Mouse (Mus musculus) stomach, embryonic 14.5 days (tissue): ENCODE results near the gene Tmem117. TPM values are rescaled to one million over a fixed set of nuclear protein-coding genes. Genes with fewer than 3 reads are reported as not detected.

Source experiments
- ATAC-seq: fragments of 200-750 bp; cut with Nextera tagmentation; 2 replicates; pipeline ENCODE4 v1.8.0; 2017; ENCODE audit warnings: low read depth, moderate TSS enrichment; ENCODE audit not compliant: insufficient number of reproducible peaks, insufficient read depth, low FRiP score
- H3K27ac ChIP-seq: fragments of 300-500 bp; sonication (generic); 2 replicates; pipeline ENCODE4 v1.5.1; 2014; ENCODE audit warnings: mild to moderate bottlenecking, low read length, moderate library complexity, mixed read lengths
- H3K27me3 ChIP-seq: fragments of 300-500 bp; sonication (generic); 2 replicates; pipeline ENCODE4 v1.6.1; 2014; ENCODE audit warnings: low read length, control low read depth, mixed read lengths; ENCODE audit not compliant: control insufficient read depth, insufficient read depth
- H3K36me3 ChIP-seq: fragments of 300-500 bp; sonication (generic); 2 replicates; pipeline ENCODE4 v1.6.1; 2014; ENCODE audit warnings: mild to moderate bottlenecking, control low read depth, low read length, moderate library complexity, mixed read lengths; ENCODE audit not compliant: control insufficient read depth, insufficient read depth
- H3K4me1 ChIP-seq: fragments of 300-500 bp; sonication (generic); 2 replicates; pipeline ENCODE4 v1.6.1; 2014; ENCODE audit warnings: low read length, control low read depth, mixed read lengths; ENCODE audit not compliant: control insufficient read depth, insufficient read depth
- H3K4me2 ChIP-seq: fragments of 300-500 bp; sonication (generic); replicated peaks from 2 replicates; pipeline ENCODE4 v1.6.1; 2014; ENCODE audit warnings: low read depth, low read length, control low read depth
- H3K4me3 ChIP-seq: fragments of 300-500 bp; sonication (generic); 2 replicates; pipeline ENCODE4 v1.5.1; 2014; ENCODE audit warnings: low read depth, low read length, control low read depth
- H3K9ac ChIP-seq: fragments of 300-500 bp; sonication (generic); replicated peaks from 2 replicates; pipeline ENCODE4 v1.6.1; 2014; ENCODE audit warnings: low read depth, mild to moderate bottlenecking, control low read depth, low read length, moderate library complexity, mixed read lengths
- H3K9me3 ChIP-seq: fragments of 300-500 bp; sonication (generic); 2 replicates; pipeline ENCODE4 v1.6.1; 2016; ENCODE audit warnings: low read depth, low read length, control low read depth; ENCODE audit not compliant: control insufficient read depth
- WGBS: fragments of 180-500 bp; shearing (Covaris S2); extraction: QIAGEN DNeasy Blood & Tissue Kit; methylation state at CpG from one replicate; pipeline ENCODE4 v1.1.7; 2014; 5-methylcytosine and 5-hydroxymethylcytosine counted together
- polyA plus RNA-seq: library from polyadenylated mRNA; unstranded; fragments of >200 nt; fragmentation: Nextera tagmentation; extraction: Ambion mirVana; gene quantifications from 2 replicates; pipeline ENCODE4 v1.2.1, GENCODE M21; 2014

Tmem117 gene
- polyA plus RNA-seq, 1 experiment from 2014 or later: 3.8 TPM

DNA sequence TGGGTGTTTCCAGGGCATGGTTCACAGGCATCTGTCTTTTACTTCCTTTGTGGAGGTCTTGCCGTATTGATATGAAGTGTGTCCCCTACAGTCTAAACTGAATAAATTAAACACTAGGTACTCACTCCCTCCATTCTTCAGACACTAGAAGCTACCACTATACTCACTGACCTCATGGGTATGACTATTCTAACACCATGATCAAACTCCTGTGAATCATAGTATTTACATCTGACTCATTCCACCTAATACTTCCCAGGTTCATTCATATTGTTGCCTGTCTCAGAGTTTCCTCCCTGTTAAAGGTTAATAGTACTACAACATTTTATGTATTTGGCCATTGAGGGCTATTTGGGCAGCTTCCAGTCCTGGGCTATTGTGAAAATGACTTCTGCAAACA is 274.2 kb downstream of the Tmem117 start:
- Histone ChIP-seq H3K4me2 (no peak overlapping the region), H3K27ac (no peak overlapping the region), H3K9me3 (no peaks in the 10 kb centered on the region), H3K36me3 (no peaks in the 10 kb centered on the region), H3K4me3 (no peak overlapping the region), H3K27me3 (no peaks in the 10 kb centered on the region), H3K4me1 (no peaks in the 10 kb centered on the region), H3K9ac (no peak overlapping the region)
- ATAC-seq: no peak
- WGBS: 92% methylated on average over 1 of the region's 1 CpGs

DNA sequence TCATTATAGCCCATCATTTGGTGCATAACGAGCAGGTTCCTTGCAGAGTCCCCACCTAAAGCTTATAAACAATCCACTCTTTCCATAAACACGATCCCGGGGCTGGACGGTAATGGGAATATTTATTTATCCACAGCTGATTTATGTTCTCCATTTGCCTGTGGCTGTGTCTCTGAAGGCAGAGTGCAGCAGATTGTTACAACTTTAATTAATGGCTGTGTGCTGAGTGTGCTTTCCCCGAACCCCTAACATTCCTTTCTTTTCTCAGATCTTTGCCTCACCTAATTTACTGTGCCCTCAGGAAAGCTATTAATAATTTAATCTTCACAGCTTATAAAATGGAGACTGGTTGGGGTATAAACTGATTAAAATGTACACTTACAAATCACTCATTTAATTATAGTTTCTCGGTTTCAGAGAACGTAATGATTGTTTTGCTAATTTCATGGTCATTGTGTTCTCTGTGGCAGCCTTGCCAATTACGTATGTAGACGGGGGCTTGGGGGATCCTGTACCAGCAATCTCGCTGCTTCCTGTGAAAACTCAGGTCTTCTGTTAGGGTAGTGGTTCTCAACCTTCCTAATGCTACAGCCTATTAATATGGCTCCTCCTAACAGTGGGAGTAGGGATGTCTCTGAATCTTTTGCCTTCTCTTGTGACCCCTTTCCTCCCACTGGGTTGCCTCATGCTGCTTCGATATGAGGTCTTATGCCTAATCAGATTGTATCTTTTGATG is 275.8 kb downstream of the Tmem117 start:
- Histone ChIP-seq H3K27me3 (no peaks in the 10 kb centered on the region), H3K36me3 (no peaks in the 10 kb centered on the region), H3K9me3 (no peaks in the 10 kb centered on the region), H3K4me2 (no peak overlapping the region), H3K4me1 (no peaks in the 10 kb centered on the region), H3K4me3 (no peak overlapping the region), H3K27ac (no peak overlapping the region), H3K9ac (no peak overlapping the region)
- no peak for ATAC-seq
- WGBS: 33% methylated on average over 11 of the region's 11 CpGs

DNA sequence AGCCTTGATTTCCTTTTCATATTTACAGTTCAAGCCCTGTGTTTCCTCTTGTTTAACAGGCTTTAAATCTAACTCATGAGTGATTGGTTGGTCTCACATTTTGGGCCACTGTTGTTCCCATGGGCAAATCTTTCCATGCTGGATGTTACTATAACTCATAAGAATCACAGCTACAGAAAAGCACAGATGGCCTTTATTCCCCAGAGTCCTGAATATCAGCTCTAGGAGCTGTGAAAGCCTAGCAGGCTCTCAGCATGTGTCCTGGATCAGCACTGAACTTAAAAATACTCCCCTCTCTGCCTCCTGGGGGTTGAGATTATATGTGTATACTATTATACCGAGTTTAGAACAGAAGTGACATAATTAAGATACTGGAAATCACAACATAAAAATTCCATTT is 292.6 kb downstream of the Tmem117 start:
- no peak overlapping the region for H3K27ac ChIP-seq
- no peak overlapping the region for H3K4me3 ChIP-seq
- H3K9ac ChIP-seq: no peak overlapping the region
- no peak for ATAC-seq
- H3K27me3 ChIP-seq: no peaks in the 10 kb centered on the region
- no peak overlapping the region for H3K4me2 ChIP-seq
- WGBS: 30% methylated on average over 1 of the region's 1 CpGs
- no peaks in the 10 kb centered on the region for H3K4me1 ChIP-seq
- no peaks in the 10 kb centered on the region for H3K36me3 ChIP-seq
- no peaks in the 10 kb centered on the region for H3K9me3 ChIP-seq

DNA sequence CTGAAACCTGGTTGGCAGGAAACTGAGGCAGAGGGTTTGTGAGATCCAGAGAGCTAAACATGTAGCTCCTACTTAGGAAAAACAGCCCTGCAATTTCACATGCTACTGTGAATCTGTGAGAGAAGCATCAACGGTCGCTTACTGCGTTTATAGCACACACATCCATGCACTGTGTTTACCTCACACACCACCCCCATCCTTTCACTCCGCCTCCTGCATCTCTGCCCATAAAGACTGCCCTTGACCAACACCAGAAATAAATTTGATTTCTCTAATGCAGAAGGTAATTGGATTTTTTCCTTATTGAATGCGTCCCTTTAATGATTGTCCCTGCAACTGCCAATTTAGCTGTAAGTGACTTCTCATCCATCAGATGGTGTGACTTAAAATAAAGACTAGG is 299.0 kb downstream of the Tmem117 start:
- H3K27ac ChIP-seq: no peak overlapping the region
- H3K9ac ChIP-seq: no peak overlapping the region
- no peak overlapping the region for H3K4me3 ChIP-seq
- WGBS: 69% methylated on average over 5 of the region's 5 CpGs
- H3K9me3 ChIP-seq: no peaks in the 10 kb centered on the region
- H3K4me2 ChIP-seq: no peak overlapping the region
- H3K27me3 ChIP-seq: no peaks in the 10 kb centered on the region
- no peaks in the 10 kb centered on the region for H3K4me1 ChIP-seq
- no peaks in the 10 kb centered on the region for H3K36me3 ChIP-seq
- ATAC-seq: no peak

DNA sequence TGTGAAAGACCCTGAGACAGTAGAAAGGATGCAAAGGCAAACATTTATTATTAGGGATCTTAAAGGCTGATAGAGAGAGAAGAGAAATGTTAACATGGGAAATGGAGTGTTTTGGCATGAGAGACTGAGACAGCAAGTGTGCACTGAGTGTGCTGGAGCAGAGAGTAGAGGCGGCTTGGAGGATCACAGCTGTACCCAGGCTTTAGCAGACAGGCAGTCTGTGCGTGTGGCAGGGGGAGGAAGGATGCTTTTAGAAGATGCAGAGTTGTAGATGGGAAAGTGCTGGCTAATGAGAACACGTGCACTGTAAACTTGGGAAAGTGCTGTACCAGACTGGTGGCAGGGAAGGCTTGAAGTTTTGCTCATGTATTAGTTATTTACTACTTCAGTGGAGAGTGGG is 301.7 kb downstream of the Tmem117 start:
- H3K9ac ChIP-seq: no peak overlapping the region
- no peak overlapping the region for H3K4me2 ChIP-seq
- H3K27me3 ChIP-seq: no peaks in the 10 kb centered on the region
- no peaks in the 10 kb centered on the region for H3K9me3 ChIP-seq
- no peaks in the 10 kb centered on the region for H3K4me1 ChIP-seq
- ATAC-seq: no peak
- H3K4me3 ChIP-seq: no peak overlapping the region
- H3K27ac ChIP-seq: no peak overlapping the region
- WGBS: 46% methylated on average over 3 of the region's 3 CpGs
- H3K36me3 ChIP-seq: no peaks in the 10 kb centered on the region

DNA sequence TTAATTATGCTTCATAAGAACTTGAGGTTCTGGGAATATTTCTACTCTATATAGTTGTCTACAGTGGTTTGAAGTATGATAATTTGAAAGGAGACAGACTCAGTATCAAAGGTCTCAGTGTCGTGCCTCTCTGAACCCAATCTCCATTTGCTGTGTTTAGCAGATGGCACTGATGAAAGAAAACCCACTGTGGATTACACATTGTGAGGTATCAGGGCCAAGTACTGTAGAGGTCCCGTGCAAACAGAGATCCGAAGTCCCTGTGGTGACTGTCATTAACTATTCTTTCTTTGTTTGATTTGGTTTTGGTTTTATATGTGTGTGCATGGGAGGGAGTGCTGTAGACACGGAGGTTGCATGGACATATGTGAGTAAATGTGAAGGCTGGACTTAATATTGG is 304.0 kb downstream of the Tmem117 start:
- no peak for ATAC-seq
- no peaks in the 10 kb centered on the region for H3K27me3 ChIP-seq
- no peak overlapping the region for H3K4me3 ChIP-seq
- no peaks in the 10 kb centered on the region for H3K9me3 ChIP-seq
- no peak overlapping the region for H3K9ac ChIP-seq
- WGBS: 78% methylated on average over 4 of the region's 4 CpGs
- H3K36me3 ChIP-seq: no peaks in the 10 kb centered on the region
- no peaks in the 10 kb centered on the region for H3K4me1 ChIP-seq
- H3K27ac ChIP-seq: no peak overlapping the region
- H3K4me2 ChIP-seq: no peak overlapping the region

DNA sequence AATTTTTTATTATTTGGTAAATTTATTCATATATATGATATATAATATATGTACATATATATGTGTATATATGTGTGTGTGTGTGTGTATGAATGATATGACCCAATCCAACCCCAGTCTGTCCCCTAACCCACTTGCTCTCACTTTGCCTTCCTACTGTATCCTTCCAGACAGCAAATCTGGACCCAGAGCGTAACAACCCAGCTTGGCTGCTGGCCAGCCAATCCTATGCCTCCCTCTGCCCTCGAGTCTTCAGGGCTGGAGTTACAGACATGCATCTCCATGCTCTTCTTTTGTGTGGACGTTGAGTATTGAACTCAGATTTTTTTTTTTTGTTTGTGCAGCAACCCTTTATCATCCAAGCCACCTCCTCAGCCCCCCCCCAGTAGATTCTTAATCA is 304.4 kb downstream of the Tmem117 start:
- no peaks in the 10 kb centered on the region for H3K27me3 ChIP-seq
- no peak for ATAC-seq
- no peaks in the 10 kb centered on the region for H3K4me1 ChIP-seq
- H3K9me3 ChIP-seq: no peaks in the 10 kb centered on the region
- no peak overlapping the region for H3K27ac ChIP-seq
- no peak overlapping the region for H3K4me2 ChIP-seq
- H3K4me3 ChIP-seq: no peak overlapping the region
- no peak overlapping the region for H3K9ac ChIP-seq
- 54% methylated on average over 3 of the region's 3 CpGs for WGBS
- no peaks in the 10 kb centered on the region for H3K36me3 ChIP-seq

DNA sequence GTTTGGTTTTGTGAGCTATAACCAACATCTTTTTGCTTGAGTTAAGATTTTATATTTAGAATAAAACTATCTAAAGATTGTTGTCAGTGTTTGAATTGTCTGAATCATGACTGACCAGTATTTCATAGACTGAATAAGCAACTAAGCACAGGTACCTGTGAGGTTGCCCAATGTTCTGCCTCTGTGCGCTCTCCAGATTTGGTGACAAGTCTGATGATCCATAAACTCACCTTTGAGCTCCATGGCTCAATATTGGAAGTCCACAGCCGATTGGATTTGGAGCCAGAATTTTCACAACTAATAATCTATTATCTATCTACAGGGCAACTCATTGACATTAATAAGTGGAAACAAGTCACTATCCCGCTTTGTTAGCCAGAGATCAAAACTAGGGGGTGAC is 312.9 kb downstream of the Tmem117 start:
- no peak overlapping the region for H3K4me3 ChIP-seq
- 90% methylated on average over 3 of the region's 3 CpGs for WGBS
- no peak overlapping the region for H3K4me2 ChIP-seq
- H3K27ac ChIP-seq: no peak overlapping the region
- H3K9me3 ChIP-seq: no peaks in the 10 kb centered on the region
- no peaks in the 10 kb centered on the region for H3K36me3 ChIP-seq
- ATAC-seq: no peak
- H3K9ac ChIP-seq: no peak overlapping the region
- H3K27me3 ChIP-seq: no peaks in the 10 kb centered on the region
- no peaks in the 10 kb centered on the region for H3K4me1 ChIP-seq

DNA sequence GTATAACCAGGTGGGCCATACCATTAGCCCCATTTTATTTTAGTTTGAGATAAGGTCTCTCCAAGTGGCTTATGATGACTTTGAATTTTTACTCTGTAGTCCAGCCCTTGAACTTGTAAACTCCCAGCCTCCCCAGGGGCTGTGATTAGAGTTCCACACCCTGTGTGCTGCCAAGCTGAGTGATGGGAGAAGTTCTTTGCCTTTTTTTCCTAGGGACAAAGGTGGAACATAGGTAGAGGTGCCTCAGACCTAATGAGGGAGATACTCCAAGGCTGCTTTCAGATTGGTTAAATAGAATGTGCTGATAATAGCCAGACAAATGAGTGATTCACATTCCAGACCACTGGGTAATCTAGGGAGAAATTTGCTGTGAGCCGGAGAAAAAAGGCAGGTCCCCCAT is 313.4 kb downstream of the Tmem117 start:
- Histone ChIP-seq H3K9ac (no peak overlapping the region), H3K36me3 (no peaks in the 10 kb centered on the region), H3K4me3 (no peak overlapping the region), H3K4me2 (no peak overlapping the region), H3K27ac (no peak overlapping the region), H3K4me1 (no peaks in the 10 kb centered on the region), H3K9me3 (no peaks in the 10 kb centered on the region), H3K27me3 (no peaks in the 10 kb centered on the region)
- no peak for ATAC-seq
- WGBS: 55% methylated on average over 1 of the region's 1 CpGs
